Mouse (Mus musculus): ENCODE measurements around the gene Itpk1.
"Not testable (repeated sequence)": the region's sequence is repeated elsewhere in the genome, so short reads cannot be mapped to it uniquely, and the experiment has no call there.

Gene Itpk1

GRCm38 (mm10) chr12:102653003-102653402 is 51.7 kb downstream of the Itpk1 start:
- DNase-seq, result no peak

GRCm38 (mm10) chr12:102652420-102652819 is 52.3 kb downstream of the Itpk1 start:
- no peak for DNase-seq

GRCm38 (mm10) chr12:102651871-102652270 is 52.9 kb downstream of the Itpk1 start:
- no peak for DNase-seq

GRCm38 (mm10) chr12:102651401-102651800 is 53.3 kb downstream of the Itpk1 start:
- peak; percentile 74 for DNase-seq

- DNase-seq, result no peak
These were observed 54.1 kb downstream of the Itpk1 start for GRCm38 (mm10) chr12:102650649-102651048.

- DNase-seq, result no peak
These were observed 56.7 kb downstream of the Itpk1 start for GRCm38 (mm10) chr12:102647839-102648564.

GRCm38 (mm10) chr12:102646586-102647260 is 58.0 kb downstream of the Itpk1 start:
- no peak for DNase-seq

GRCm38 (mm10) chr12:102645911-102646585 is 58.7 kb downstream of the Itpk1 start:
- no peak for DNase-seq

- DNase-seq, result no peak
These were observed 61.4 kb downstream of the Itpk1 start for GRCm38 (mm10) chr12:102643316-102643715.

- peak; percentile 95 for DNase-seq
These were observed 64.1 kb downstream of the Itpk1 start for GRCm38 (mm10) chr12:102640436-102641163.

- DNase-seq, result peak; percentile 82
These were observed 65.9 kb downstream of the Itpk1 start for GRCm38 (mm10) chr12:102638878-102639277.

- no peak for DNase-seq
These were observed 67.5 kb downstream of the Itpk1 start for GRCm38 (mm10) chr12:102637235-102637634.

GRCm38 (mm10) chr12:102634436-102635050 is 70.2 kb downstream of the Itpk1 start:
- DNase-seq, result no peak

- peak; percentile 84 for DNase-seq
These were observed 71.6 kb downstream of the Itpk1 start for GRCm38 (mm10) chr12:102633083-102633501.

GRCm38 (mm10) chr12:102631690-102632089 is 73.0 kb downstream of the Itpk1 start:
- DNase-seq, result no peak

- DNase-seq, result not testable (repeated sequence)
These were observed 74.3 kb downstream of the Itpk1 start for GRCm38 (mm10) chr12:102630471-102630870.

- no peak for DNase-seq
These were observed 76.5 kb downstream of the Itpk1 start for GRCm38 (mm10) chr12:102628221-102628620.

- no peak for DNase-seq
These were observed 77.2 kb downstream of the Itpk1 start for GRCm38 (mm10) chr12:102627545-102627944.

- DNase-seq, result no peak
These were observed 77.9 kb downstream of the Itpk1 start for GRCm38 (mm10) chr12:102626841-102627240.

- peak; percentile 48 for DNase-seq
These were observed 79.0 kb downstream of the Itpk1 start for GRCm38 (mm10) chr12:102625717-102626116.

GRCm38 (mm10) chr12:102625118-102625517 is 79.6 kb downstream of the Itpk1 start:
- DNase-seq, result no peak

- peak; percentile 69 for DNase-seq
These were observed 80.9 kb downstream of the Itpk1 start for GRCm38 (mm10) chr12:102623827-102624226.

Measured in cerebellum, adult 9-10 months (tissue).